Mouse (Mus musculus) layer of hippocampus, postnatal 14 days (tissue): Measurements from ENCODE around the gene Mmp28. TPM values are rescaled to one million over a fixed set of nuclear protein-coding genes. Genes with fewer than 3 reads are reported as not detected.

Experiments used
- DNase-seq, 2 experiments: peaks; one replicate each; pipeline ENCODE4 v3.0.0; 2021 to 2022; ENCODE audit warnings: low spot score in 2 of 2, mixed read lengths in 1 of 2
- total RNA-seq, 2 experiments: library from RNA; stranded (reverse); gene quantifications; 2 replicates each; pipeline ENCODE4 v1.2.3; 2021

Mmp28 gene
- total RNA-seq, 2 experiments from 2014 or later: 3.2 to 3.3 TPM

DNA sequence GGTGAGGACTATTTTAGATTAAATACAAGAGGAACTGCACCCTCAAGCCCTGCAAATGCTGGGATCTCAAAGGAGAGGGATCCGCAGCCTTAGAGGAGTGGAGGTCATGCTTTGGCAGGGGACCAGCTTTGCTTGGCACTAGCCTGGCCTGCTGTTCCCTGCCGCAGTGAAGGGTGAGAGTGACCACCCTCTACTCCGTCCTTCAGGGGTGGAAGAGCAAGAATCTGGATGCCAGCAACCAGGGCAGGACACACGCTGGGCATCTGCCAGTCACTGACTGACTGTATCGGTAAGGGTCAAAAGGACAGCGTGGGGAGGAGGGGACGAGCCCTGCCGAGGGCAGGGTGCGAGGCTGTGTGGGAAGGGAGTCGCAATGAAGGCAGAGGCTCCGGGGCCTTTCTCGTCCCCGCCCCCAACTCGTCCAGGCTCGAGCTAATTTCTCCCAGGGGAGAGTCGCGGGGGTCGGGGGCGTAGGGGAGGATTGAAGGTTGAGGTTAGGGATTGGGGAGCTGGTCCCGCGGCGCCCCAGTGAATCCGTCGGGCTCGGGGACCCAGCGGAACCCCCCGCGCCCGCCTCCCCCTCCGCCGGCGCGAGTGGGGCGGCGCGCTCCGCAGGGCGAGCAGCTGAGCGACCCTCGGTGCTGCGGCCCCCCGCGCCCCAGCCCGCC is 53.6 kb downstream of the Mmp28 start, which contains the start of gene Rasl10b:
Gene Rasl10b (plus strand): TSS at position 51 of the 668 bp plus-strand sequence.
- peak; percentile 46 to 47 for DNase-seq

DNA sequence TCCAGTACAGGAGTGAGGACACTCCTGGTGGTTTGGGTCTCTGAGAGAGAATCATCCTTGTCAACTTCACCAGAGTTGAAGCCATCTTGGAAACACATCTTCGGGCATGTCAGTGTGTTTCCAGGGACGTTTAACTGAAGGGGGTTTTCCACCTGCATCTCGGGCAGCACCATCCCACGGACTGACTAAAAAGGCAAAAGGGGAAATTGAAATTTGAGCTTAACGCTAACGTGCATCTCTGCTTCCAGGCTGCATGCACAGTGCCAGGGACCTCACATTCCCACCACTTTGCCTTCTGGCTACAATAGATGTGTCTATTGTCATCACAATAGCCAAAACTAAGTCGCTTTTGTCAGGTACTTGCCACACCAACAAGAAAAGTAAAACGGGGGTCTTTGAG is 54.6 kb downstream of the Mmp28 start:
- no peak for DNase-seq

DNA sequence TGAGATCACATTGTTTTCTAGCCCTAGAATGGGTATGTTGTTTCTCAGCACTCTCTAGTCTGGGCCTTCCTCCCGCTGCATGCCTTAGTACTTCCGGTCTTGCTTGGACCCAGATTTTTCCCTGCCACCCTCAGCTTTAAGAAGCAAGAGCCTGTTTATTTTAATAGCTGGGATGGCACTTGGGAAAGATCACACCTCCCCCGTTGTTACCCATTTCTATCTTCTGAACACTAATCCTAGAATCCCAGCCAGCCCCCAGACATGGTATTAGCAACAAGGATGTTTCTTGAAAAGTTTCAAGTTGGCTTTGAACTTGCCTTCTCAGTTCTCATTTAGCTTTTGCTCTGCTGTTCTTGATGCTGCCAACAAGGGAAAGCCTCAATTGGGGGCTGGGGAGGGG is 56.5 kb downstream of the Mmp28 start:
- DNase-seq: no peak

DNA sequence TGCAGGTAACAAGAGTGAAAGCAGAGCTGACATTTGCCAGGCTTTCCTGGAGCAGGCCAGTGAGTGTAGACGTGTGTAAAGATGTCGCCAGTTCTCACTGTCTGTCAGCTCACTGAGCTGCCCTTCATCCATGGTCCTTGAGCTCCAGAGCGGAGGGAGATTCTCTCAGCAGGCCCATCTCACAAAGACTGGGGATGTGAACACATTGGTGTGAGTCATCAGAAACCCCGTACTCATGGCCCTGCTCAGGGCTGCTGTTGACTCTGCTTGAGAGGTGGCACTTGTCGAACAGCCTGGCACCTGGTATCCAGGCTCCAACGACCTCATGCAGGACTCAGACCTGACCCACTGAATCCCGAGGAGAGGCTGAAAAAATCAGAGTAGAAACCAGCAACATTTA is 59.1 kb downstream of the Mmp28 start:
- DNase-seq: no peak

DNA sequence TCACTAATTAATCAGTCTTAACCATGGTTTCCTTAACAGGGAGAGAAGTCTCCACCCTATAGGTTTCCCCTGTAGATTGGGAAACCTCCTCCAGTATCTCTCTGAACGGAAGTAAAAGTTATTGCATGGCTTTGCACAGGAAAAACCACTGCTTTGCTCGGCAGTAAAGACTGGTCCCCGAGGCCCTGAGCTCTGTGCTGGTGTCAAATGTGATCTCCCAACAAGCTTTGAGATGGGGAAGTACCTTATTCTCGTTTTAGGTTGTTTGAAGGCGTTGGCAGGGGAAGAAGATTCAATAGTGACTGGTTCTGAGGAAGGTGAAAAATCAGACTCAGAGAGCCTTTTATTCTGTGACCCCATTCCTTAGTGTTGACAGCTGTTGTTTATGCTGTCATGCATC is 64.1 kb downstream of the Mmp28 start:
- DNase-seq: no peak

DNA sequence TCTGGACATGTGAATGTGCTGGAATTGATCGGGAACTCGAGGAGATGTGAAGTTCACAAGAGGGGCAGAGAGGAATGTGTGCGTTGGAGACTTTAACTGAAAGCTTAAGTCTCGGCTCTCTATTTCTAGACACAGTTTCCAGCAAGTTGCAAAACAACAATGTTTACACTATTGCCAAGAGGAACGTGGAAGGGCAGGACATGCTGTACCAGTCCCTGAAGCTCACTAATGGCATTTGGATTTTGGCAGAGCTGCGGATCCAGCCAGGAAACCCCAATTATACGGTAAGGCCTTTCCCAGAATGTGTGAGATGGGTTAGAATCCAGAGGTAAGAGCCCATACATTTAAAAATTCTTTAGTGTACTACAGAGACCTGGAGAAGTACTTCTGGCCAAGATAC is 65.2 kb downstream of the Mmp28 start:
- DNase-seq: no peak

DNA sequence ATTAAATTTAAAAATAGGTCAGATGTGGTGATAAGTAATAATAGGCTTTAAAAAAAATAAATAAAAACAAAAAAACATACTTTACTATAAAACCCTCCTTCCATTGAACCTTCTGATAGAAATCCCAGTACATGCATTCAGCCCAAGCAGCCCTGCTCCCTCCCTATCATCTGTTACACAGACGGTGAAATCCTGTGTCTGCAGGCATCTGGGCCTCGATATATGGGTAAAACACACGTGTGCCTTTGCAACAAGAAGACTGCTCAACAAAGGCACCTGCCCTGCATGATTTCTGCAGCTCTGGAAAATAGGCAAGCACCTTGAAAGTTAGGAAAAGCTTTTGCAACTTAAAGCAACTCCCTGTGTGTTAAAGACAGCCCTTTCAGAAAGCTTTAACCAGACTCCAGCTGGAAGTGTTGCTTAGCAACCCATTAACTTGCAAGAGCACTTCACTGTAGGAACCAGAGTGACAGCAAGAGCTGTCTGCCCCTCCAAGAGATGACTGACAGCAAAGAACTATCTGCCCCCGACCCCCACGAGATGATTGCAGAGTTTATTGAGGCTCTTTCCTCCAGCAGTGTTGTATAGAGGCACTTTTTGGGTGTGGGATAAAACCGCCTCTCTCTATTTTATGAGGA is 68.0 kb downstream of the Mmp28 start:
- peak in 1 of 2 experiments; percentile 39 for DNase-seq

DNA sequence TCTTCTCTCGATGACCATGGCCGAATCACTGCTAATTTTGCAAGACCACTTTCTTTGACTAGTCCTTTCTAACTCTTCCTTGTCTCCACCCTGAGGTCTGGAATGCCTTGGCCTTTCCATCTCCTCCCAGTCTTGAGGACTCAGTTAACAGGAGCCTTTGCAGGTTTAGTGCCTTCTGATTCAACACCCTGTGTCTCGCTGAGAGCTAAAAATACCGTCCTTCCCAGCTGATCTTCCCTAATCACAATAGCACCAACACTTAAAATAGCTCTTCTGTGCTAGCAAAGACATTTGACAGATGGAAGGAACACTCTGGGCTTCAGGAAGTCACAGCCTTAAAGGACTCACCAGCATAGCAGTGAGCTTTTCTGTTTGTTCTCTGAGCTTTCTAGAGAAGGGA is 69.8 kb downstream of the Mmp28 start:
- DNase-seq: no peak

Other genes with a start within 250 kb of the Mmp28 start
- gene Slfn14, start 176.3 kb downstream of the Mmp28 start, total RNA-seq: not detected
- gene Ap2b1, start 164.0 kb downstream of the Mmp28 start, total RNA-seq: 100 to 1,000 TPM; 352 to 359 TPM
- 10 to 100 TPM in 1 of 2 experiments, 1 to 10 TPM in 1; 9.2 to 10.7 TPM for gene Pex12, start 160.5 kb downstream of the Mmp28 start, total RNA-seq
- gene Rasl10b, start 53.9 kb downstream of the Mmp28 start, total RNA-seq: 100 to 1,000 TPM; 219 to 224 TPM
- 1 to 10 TPM in 1 of 2 experiments, under 1 TPM in 1; 0.29 to 1.0 TPM for gene Gas2l2, start 33.6 kb downstream of the Mmp28 start, total RNA-seq
- gene 1700020L24Rik, start 25.4 kb downstream of the Mmp28 start, total RNA-seq: not detected
- gene Taf15, start 10.0 kb upstream of the Mmp28 start, total RNA-seq: 10 to 100 TPM; 64.1 to 65.9 TPM
- not detected for gene Heatr9, start 59.1 kb upstream of the Mmp28 start, total RNA-seq
- not detected for gene Ccl5, start 67.4 kb upstream of the Mmp28 start, total RNA-seq
- gene Ccl9, start 115.6 kb upstream of the Mmp28 start, total RNA-seq: 1 to 10 TPM; 5.6 to 6.8 TPM
- 1 to 10 TPM; 1.2 to 1.5 TPM for gene Ccl6, start 130.0 kb upstream of the Mmp28 start, total RNA-seq
- not detected for gene Rpl9-ps1, start 182.6 kb upstream of the Mmp28 start, total RNA-seq
- gene Ccl3, start 186.3 kb upstream of the Mmp28 start, total RNA-seq: not detected
- not detected for gene Ccl4, start 199.5 kb upstream of the Mmp28 start, total RNA-seq
- not detected for gene Wfdc17, start 240.9 kb upstream of the Mmp28 start, total RNA-seq
- not detected for gene Wfdc18, start 245.9 kb upstream of the Mmp28 start, total RNA-seq